Mouse (Mus musculus): ENCODE measurements around the gene Pdzd8.

DNA sequence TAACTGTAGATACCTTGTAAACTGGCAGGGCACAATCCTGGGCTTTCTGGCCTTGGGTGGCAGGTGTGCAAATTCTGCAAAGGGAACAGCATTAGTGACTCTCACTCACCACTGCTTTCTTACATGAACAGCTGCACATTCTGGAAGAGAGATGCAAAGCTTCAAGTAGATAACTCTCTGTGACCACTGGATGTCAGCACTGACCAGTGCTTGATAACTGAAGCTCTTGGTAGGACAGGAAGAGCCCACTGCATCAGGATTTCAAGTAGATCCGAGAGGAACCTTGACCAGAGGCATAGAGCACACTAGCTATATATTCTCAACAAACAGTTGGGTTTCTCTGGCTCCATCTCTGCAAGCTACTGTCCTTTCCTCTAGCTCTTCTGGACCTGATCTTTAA is 34.4 kb upstream of the Pdzd8 start:
- TF ChIP-seq CTCF (IDR thresholded peaks at IDR 0.05; ENCODE audit: insufficient read depth, low read length) (no peak), POLR2A (IDR thresholded peaks at IDR 0.05; ENCODE audit: borderline replicate concordance, extremely low read depth, low read depth, low read length) (no peak)

All from lung, adult 2 months (tissue).